23 mouse cellular contexts compared by ENCODE assay signal in genomic region chr14:28274826-28275225, GRCm38 (mm10).
"Had no signal": no experiment of that assay in that cellular context is flagged by ENCODE, and none has a peak within 500 bp of the region (broad histone marks: within the 10 kb centered on the region; RNA-seq: fewer than 3 reads in every experiment).

No protein-coding gene starts in this region.

- H3K9me3 ChIP-seq: limb, embryonic 13.5 days; liver, embryonic 12.5 days; liver, embryonic 15.5 days; lung, embryonic 15.5 days; midbrain, embryonic 10.5 days; midbrain, embryonic 13.5 days; neural tube, embryonic 13.5 days; stomach, embryonic 15.5 days had no signal

- H3K4me1 ChIP-seq: liver, embryonic 12.5 days; liver, embryonic 15.5 days; lung, embryonic 15.5 days; megakaryocyte, embryonic 14.5 days; midbrain, embryonic 10.5 days; stomach, embryonic 15.5 days had no signal

- H3K4me2 ChIP-seq: limb, embryonic 13.5 days; liver, embryonic 12.5 days; liver, embryonic 15.5 days; lung, embryonic 15.5 days; midbrain, embryonic 13.5 days; neural tube, embryonic 13.5 days; stomach, embryonic 15.5 days had no signal

- H3K36me3 ChIP-seq: limb, embryonic 13.5 days; liver, embryonic 12.5 days; liver, embryonic 15.5 days; lung, embryonic 15.5 days; midbrain, embryonic 10.5 days; midbrain, embryonic 13.5 days; stomach, embryonic 15.5 days had no signal

- DNase-seq: kidney, postnatal 10 days; kidney, postnatal 36 days; layer of hippocampus, postnatal 36 days; liver; lung, adult 18-20 months; lung, postnatal 10 days; lung, postnatal 36 days; retina, postnatal 1 day; right cerebral cortex, postnatal 25 days; spleen, adult 18-20 months; thymus, postnatal 25 days had no signal

- H3K27me3 ChIP-seq: liver, embryonic 15.5 days; megakaryocyte, embryonic 14.5 days; midbrain, embryonic 13.5 days; neural tube, embryonic 13.5 days; stomach, embryonic 15.5 days had no signal

- H3K9ac ChIP-seq: limb, embryonic 13.5 days; liver, embryonic 12.5 days; liver, embryonic 15.5 days; lung, embryonic 15.5 days; midbrain, embryonic 13.5 days; neural tube, embryonic 13.5 days; stomach, embryonic 15.5 days had no signal

- H3K4me3 ChIP-seq: left cerebral cortex, adult 2 months; limb, embryonic 13.5 days; liver, embryonic 12.5 days; liver, embryonic 15.5 days; lung, embryonic 15.5 days; megakaryocyte, embryonic 14.5 days; midbrain, embryonic 10.5 days; midbrain, embryonic 13.5 days; myocyte; neural tube, embryonic 13.5 days; stomach, embryonic 15.5 days had no signal

- H3K27ac ChIP-seq: left cerebral cortex, adult 2 months; limb, embryonic 13.5 days; liver, embryonic 12.5 days; liver, embryonic 15.5 days; lung, embryonic 15.5 days; midbrain, embryonic 10.5 days; midbrain, embryonic 13.5 days; neural tube, embryonic 13.5 days; stomach, embryonic 15.5 days had no signal

- ATAC-seq: liver, embryonic 12.5 days; midbrain, embryonic 13.5 days; midbrain, embryonic 16.5 days had no signal
